Mouse (Mus musculus): Measurements from ENCODE around the gene Dnm3. TPM values are rescaled to one million over a fixed set of nuclear protein-coding genes. Genes with fewer than 3 reads are reported as not detected.

Gene Dnm3
- 0.43 and 0.49 TPM in 2 replicates for polyA plus RNA-seq (2012; rRNA removed)

DNA sequence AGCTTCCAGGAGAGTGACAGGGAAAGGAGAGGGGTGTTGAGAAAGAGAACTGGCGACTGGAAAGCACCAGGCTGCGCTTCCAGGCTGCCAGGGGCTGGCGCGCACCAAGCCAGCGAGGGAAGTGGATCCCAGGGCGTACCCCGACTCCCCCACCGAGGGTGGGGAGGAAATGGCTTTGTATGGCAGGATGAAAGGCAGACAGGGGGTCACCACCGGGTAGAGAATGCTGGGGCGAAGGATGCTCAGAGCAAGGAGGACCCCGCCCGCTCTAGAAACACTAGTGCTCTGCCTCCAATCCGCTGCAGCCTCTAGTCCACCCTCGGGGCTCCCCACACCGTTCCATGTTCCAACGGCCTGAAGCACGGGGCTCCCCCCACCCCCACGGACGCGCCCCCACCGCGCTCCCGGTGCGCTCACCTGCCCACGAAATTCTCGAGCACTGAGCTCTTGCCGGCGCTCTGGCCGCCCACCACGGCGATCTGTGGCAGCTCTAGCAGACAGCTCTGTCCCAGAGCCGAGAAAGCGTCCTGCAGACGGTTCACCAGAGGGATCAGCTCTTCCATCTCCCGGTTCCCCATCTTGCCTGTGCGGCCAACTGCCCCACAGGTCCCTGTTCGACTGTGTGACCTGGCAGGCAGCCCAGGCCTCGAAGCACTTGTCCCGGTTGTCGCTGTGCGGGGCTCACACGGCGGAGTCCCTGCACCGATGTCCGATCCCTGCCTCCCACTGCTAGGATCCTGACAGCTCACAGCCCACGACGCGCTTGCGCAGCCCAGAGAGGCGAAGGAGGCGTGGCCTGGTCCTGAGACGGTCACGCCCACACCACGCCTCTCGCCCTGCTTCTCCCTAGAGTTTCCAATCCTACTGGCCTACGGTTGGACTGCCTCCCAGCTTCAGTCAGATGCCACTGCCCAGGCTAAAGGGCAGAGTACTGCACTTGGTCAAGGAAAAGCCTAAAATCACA is at the start of gene Dnm3:
Gene Dnm3, minus strand, starts transcription at position 789 of the 964 bp plus-strand sequence.
- no peak for TF ChIP-seq CTCF (IDR thresholded peaks at IDR 0.05; ENCODE audit: extremely low read depth, insufficient read depth, insufficient read length, insufficient replicate concordance)
- no peak for TF ChIP-seq POLR2A (IDR thresholded peaks at IDR 0.05; ENCODE audit: low read depth, low read length)
- no peaks in the 10 kb centered on the region for H3K36me3 ChIP-seq (ENCODE audit: control insufficient read depth, insufficient read depth, low read length)
- peaks cover 10% of the 10 kb centered on the region; the same call in 1 of the 2 replicates for H3K27me3 ChIP-seq (ENCODE audit: control insufficient read depth, insufficient read depth, low read length)
- H3K4me1 ChIP-seq (ENCODE audit: control insufficient read depth, insufficient read depth, insufficient read length) = 0 out of 2 replicates have a peak, but pooled peaks cover 4% of the 10 kb centered on the region
- H3K4me3 ChIP-seq (ENCODE audit: extremely low read depth, insufficient read depth, insufficient read length) = peak within 1 kb of the TSS; percentile 31; the same call in 1 of the 2 replicates
- no peak within 1 kb of the TSS for H3K27ac ChIP-seq (ENCODE audit: insufficient read depth, low read length)
- WGBS = 2% methylated on average over 56 of the region's 56 CpGs
- DNase-seq (ENCODE audit: low read depth in 1 of 2, low spot score in 2 of 2) = peak in 1 of 2 experiments; percentile 4

- Histone ChIP-seq H3K27me3 (ENCODE audit: control insufficient read depth, insufficient read depth, low read length) (no peaks in the 10 kb centered on the region), H3K27ac (ENCODE audit: insufficient read depth, low read length) (no peak overlapping the region), H3K36me3 (ENCODE audit: control insufficient read depth, insufficient read depth, low read length) (no peaks in the 10 kb centered on the region), H3K4me3 (ENCODE audit: extremely low read depth, insufficient read depth, insufficient read length) (no peak overlapping the region), H3K4me1 (ENCODE audit: control insufficient read depth, insufficient read depth, insufficient read length) (no peaks in the 10 kb centered on the region)
- TF ChIP-seq CTCF (IDR thresholded peaks at IDR 0.05; ENCODE audit: extremely low read depth, insufficient read depth, insufficient read length, insufficient replicate concordance) (no peak), POLR2A (IDR thresholded peaks at IDR 0.05; ENCODE audit: low read depth, low read length) (no peak)
- 95% methylated on average over 1 of the region's 1 CpGs for WGBS
- no peak for DNase-seq (ENCODE audit: low read depth in 1 of 2, low spot score in 2 of 2)
These were observed 37.3 kb upstream of the Dnm3 start for GRCm38 (mm10) chr1:162515116-162515515.

DNA sequence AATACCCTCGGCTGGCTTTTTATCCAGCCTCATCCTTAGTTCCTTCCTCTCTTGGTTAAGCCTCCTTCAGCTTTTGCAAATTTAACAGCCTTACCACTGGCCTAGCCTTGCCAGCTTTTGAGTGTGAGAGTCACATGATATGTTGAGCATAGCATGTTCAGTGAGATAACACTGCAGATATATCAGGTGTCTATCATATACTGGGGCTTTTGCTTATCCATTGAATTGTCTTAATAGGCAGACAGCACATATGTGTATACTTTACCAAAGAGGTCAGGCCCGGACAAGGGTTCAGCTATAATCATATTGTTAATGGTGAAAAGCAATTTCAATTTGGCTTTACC is 32.2 kb upstream of the Dnm3 start:
- no peak for TF ChIP-seq CTCF (IDR thresholded peaks at IDR 0.05; ENCODE audit: extremely low read depth, insufficient read depth, insufficient read length, insufficient replicate concordance)
- TF ChIP-seq POLR2A (IDR thresholded peaks at IDR 0.05; ENCODE audit: low read depth, low read length) = no peak
- DNase-seq (ENCODE audit: low read depth in 1 of 2, low spot score in 2 of 2) = no peak
- WGBS = 41% methylated on average over 2 of the region's 2 CpGs
- H3K27me3 ChIP-seq (ENCODE audit: control insufficient read depth, insufficient read depth, low read length) = no peaks in the 10 kb centered on the region
- no peaks in the 10 kb centered on the region for H3K36me3 ChIP-seq (ENCODE audit: control insufficient read depth, insufficient read depth, low read length)
- H3K4me3 ChIP-seq (ENCODE audit: extremely low read depth, insufficient read depth, insufficient read length) = no peak overlapping the region
- H3K4me1 ChIP-seq (ENCODE audit: control insufficient read depth, insufficient read depth, insufficient read length) = no peaks in the 10 kb centered on the region
- H3K27ac ChIP-seq (ENCODE audit: insufficient read depth, low read length) = no peak overlapping the region

DNA sequence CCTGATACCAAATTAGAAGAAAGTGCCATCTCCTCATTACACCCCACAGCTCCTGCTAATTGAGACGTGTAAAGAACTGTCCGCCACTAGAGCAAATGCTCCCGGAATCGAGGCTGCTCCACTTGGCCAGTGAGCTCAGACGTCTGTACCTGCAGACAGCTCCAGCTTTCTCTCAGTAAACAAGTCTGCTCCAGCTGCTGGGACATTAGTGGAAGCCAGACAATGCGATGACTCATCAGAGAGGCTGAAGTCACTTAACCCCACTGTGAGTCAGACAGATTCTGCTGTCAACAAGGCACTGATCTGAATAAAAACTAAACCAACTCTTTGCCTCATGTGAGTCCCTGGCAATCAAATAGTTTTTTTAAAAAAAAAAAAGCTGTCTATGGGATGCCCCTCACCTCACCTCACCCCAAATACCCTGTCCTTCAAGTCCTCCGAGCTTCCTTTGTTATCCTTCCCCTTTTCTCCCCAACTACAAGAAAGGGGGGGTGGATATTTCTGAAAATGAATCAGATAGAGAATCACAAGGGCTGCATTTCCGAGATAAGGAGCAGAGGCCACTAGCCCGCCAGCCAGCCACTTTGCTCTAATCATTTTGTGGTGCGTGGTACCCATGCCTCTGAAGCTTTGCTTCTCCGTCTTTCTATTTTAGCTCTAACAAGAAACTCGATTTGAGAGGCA is 31.6 kb upstream of the Dnm3 start:
- Histone ChIP-seq H3K36me3 (ENCODE audit: control insufficient read depth, insufficient read depth, low read length) (no peaks in the 10 kb centered on the region), H3K4me1 (ENCODE audit: control insufficient read depth, insufficient read depth, insufficient read length) (no peaks in the 10 kb centered on the region), H3K4me3 (ENCODE audit: extremely low read depth, insufficient read depth, insufficient read length) (no peak overlapping the region), H3K27ac (ENCODE audit: insufficient read depth, low read length) (no peak overlapping the region), H3K27me3 (ENCODE audit: control insufficient read depth, insufficient read depth, low read length) (no peaks in the 10 kb centered on the region)
- TF ChIP-seq CTCF (IDR thresholded peaks at IDR 0.05; ENCODE audit: extremely low read depth, insufficient read depth, insufficient read length, insufficient replicate concordance) (no peak), POLR2A (IDR thresholded peaks at IDR 0.05; ENCODE audit: low read depth, low read length) (no peak)
- no peak for DNase-seq (ENCODE audit: low read depth in 1 of 2, low spot score in 2 of 2)
- 21% methylated on average over 12 of the region's 12 CpGs for WGBS

DNA sequence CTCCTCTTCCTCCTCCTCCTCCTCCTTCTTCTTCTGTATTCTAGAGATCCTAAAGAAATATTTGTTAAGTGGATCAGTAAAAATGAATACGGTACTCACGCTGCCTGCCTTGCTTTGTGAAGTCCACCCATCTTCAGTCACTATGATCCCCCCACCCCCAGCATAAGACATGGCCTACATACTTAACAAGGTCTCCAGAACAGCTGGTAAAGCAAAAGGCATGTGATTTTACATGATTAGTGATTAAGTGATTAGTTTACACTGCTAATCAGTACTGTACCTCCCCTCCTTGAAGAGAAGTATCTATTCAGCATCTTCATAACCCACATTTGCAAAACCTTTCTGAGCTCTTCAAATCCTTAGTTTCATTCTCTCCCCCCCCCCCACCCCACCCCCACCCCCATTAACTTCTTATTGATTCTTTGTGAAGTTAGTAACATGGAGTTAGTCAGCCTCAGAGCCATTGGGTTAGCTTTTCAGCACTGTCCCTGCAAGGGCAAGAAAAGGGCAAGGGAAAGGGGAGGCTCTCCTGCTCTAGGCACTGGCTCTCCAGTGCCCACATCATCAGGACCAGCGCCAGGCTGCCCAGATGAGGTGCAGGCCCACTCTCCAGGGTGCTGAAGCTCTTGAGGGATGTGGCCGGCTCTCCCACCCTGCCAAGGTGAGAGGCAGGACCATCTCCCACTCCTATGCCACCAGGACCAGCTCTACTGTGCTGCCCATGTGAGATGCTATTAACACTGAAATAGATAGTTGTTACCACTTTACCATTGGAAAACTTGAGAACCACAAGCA is 30.6 kb upstream of the Dnm3 start:
- no peaks in the 10 kb centered on the region for H3K27me3 ChIP-seq (ENCODE audit: control insufficient read depth, insufficient read depth, low read length)
- no peaks in the 10 kb centered on the region for H3K36me3 ChIP-seq (ENCODE audit: control insufficient read depth, insufficient read depth, low read length)
- no peaks in the 10 kb centered on the region for H3K4me1 ChIP-seq (ENCODE audit: control insufficient read depth, insufficient read depth, insufficient read length)
- TF ChIP-seq POLR2A (IDR thresholded peaks at IDR 0.05; ENCODE audit: low read depth, low read length) = no peak
- TF ChIP-seq CTCF (IDR thresholded peaks at IDR 0.05; ENCODE audit: extremely low read depth, insufficient read depth, insufficient read length, insufficient replicate concordance) = no peak
- no peak overlapping the region for H3K4me3 ChIP-seq (ENCODE audit: extremely low read depth, insufficient read depth, insufficient read length)
- WGBS = 93% methylated on average over 4 of the region's 4 CpGs
- DNase-seq (ENCODE audit: low read depth in 1 of 2, low spot score in 2 of 2) = no peak
- H3K27ac ChIP-seq (ENCODE audit: insufficient read depth, low read length) = no peak overlapping the region

- H3K36me3 ChIP-seq (ENCODE audit: control insufficient read depth, insufficient read depth, low read length) = no peaks in the 10 kb centered on the region
- H3K4me1 ChIP-seq (ENCODE audit: control insufficient read depth, insufficient read depth, insufficient read length) = no peaks in the 10 kb centered on the region
- no peak overlapping the region for H3K27ac ChIP-seq (ENCODE audit: insufficient read depth, low read length)
- no peak overlapping the region for H3K4me3 ChIP-seq (ENCODE audit: extremely low read depth, insufficient read depth, insufficient read length)
- no peaks in the 10 kb centered on the region for H3K27me3 ChIP-seq (ENCODE audit: control insufficient read depth, insufficient read depth, low read length)
- WGBS = 69% methylated on average over 4 of the region's 4 CpGs
- no peak for TF ChIP-seq CTCF (IDR thresholded peaks at IDR 0.05; ENCODE audit: extremely low read depth, insufficient read depth, insufficient read length, insufficient replicate concordance)
- DNase-seq (ENCODE audit: low read depth in 1 of 2, low spot score in 2 of 2) = no peak
These were observed 28.7 kb upstream of the Dnm3 start for GRCm38 (mm10) chr1:162506516-162506915.
